Mouse (Mus musculus) CH12.LX (cell line): ENCODE data around the gene Tcte1. TPM values are rescaled to one million over a fixed set of nuclear protein-coding genes. Genes with fewer than 3 reads are reported as not detected.

Experiments
- DNase-seq: peaks from one replicate; pipeline ENCODE4 v3.0.0-alpha.2; 2013; ENCODE audit errors: extremely low read depth
- H3K27ac ChIP-seq: 2 replicates; pipeline ENCODE4 v1.5.1; 2012; ENCODE audit warnings: low read depth, mild to moderate bottlenecking, control low read depth, moderate library complexity; ENCODE audit not compliant: insufficient read depth
- H3K27me3 ChIP-seq: replicated peaks from 2 replicates; pipeline ENCODE3; 2012; ENCODE audit warnings: inconsistent platforms
- H3K36me3 ChIP-seq, 2 experiments: replicated peaks in 1 of 2; 2 replicates each; pipeline versions ENCODE3 to v1.6.1; 2012; ENCODE audit warnings: inconsistent platforms in 1 of 2, low read length in 1 of 2, mild to moderate bottlenecking in 1 of 2, mixed read lengths in 1 of 2, moderate library complexity in 1 of 2; ENCODE audit not compliant: control insufficient read depth in 1 of 2, insufficient read depth in 1 of 2
- H3K4me1 ChIP-seq, 2 experiments: 2 replicates each; pipeline ENCODE4 v1.6.1; 2012; ENCODE audit warnings: inconsistent platforms in 1 of 2, moderate library complexity in 1 of 2; ENCODE audit not compliant: insufficient read depth in 2 of 2, control insufficient read depth in 1 of 2
- H3K4me2 ChIP-seq: 2 replicates; pipeline ENCODE4 v1.6.1; 2012; ENCODE audit warnings: low read depth, mild to moderate bottlenecking, control low read depth; ENCODE audit not compliant: poor library complexity, insufficient read depth, severe bottlenecking
- H3K4me3 ChIP-seq, 3 experiments: fragments of 150-350 bp in 1 of 3; sonication (generic) in 1 of 3; replicated peaks in 1 of 3; 2 replicates each; pipeline versions ENCODE3 to v1.5.1; 2011 to 2012; ENCODE audit warnings: low read depth in 2 of 3, low read length in 2 of 3, mild to moderate bottlenecking in 2 of 3, moderate library complexity in 2 of 3, control low read depth in 1 of 3, improper control_type of control experiment in 1 of 3, inconsistent platforms in 1 of 3, mixed read lengths in 1 of 3; ENCODE audit not compliant: poor library complexity in 1 of 3
- H3K79me2 ChIP-seq: replicated peaks from 2 replicates; pipeline ENCODE4 v1.6.1; 2012; ENCODE audit warnings: mild to moderate bottlenecking, moderate library complexity; ENCODE audit not compliant: control insufficient read depth, poor library complexity, insufficient read depth, severe bottlenecking; ENCODE audit errors: extremely low read depth
- H3K9ac ChIP-seq: 2 replicates; pipeline ENCODE4 v1.6.1; 2012; ENCODE audit warnings: low read depth, mild to moderate bottlenecking, control low read depth, moderate library complexity; ENCODE audit not compliant: insufficient read depth
- H3K9me3 ChIP-seq: replicated peaks from 2 replicates; pipeline ENCODE3; 2012; ENCODE audit warnings: low read length, inconsistent platforms, mixed read lengths
- BHLHE40 ChIP-seq: IDR thresholded peaks from 2 replicates; pipeline ENCODE4 v1.6.1; 2011; ENCODE audit warnings: mild to moderate bottlenecking, low read depth, low read length, improper control_type of control experiment
- CHD1 ChIP-seq: IDR thresholded peaks from 2 replicates; pipeline ENCODE4 v1.6.1; 2012; ENCODE audit warnings: low read depth, low read length, improper control_type of control experiment, inconsistent platforms
- E2F4 ChIP-seq: IDR thresholded peaks from 2 replicates; pipeline ENCODE4 v1.6.1; 2011; ENCODE audit warnings: low read depth, low read length, improper control_type of control experiment; ENCODE audit not compliant: insufficient replicate concordance
- ELF1 ChIP-seq: IDR thresholded peaks from 2 replicates; pipeline ENCODE4 v1.6.1; 2014; ENCODE audit warnings: low read depth, mild to moderate bottlenecking, inconsistent platforms, low read length, improper control_type of control experiment
- EP300 ChIP-seq: IDR thresholded peaks from 2 replicates; pipeline ENCODE4 v1.6.1; 2011; ENCODE audit warnings: low read length, improper control_type of control experiment
- ETS1 ChIP-seq: conservative IDR thresholded peaks from 2 replicates; pipeline ENCODE4 v1.6.1; 2012; ENCODE audit warnings: low read depth, mild to moderate bottlenecking, inconsistent platforms, low read length, improper control_type of control experiment, moderate library complexity
- IRF4 ChIP-seq: IDR thresholded peaks from 2 replicates; pipeline ENCODE4 v1.6.1; 2014; ENCODE audit warnings: low read depth, mild to moderate bottlenecking, inconsistent platforms, low read length, improper control_type of control experiment
- JUN ChIP-seq: IDR thresholded peaks from 2 replicates; pipeline ENCODE4 v1.6.1; 2011; ENCODE audit warnings: low read depth, mild to moderate bottlenecking, low read length, improper control_type of control experiment, moderate library complexity; ENCODE audit not compliant: insufficient read depth
- JUND ChIP-seq: conservative IDR thresholded peaks from 2 replicates; pipeline ENCODE4 v1.6.1; 2011; ENCODE audit warnings: low read depth, low read length, improper control_type of control experiment
- KAT2A ChIP-seq: IDR thresholded peaks from 2 replicates; pipeline ENCODE4 v1.6.1; 2012; ENCODE audit warnings: low read length, improper control_type of control experiment, inconsistent platforms; ENCODE audit not compliant: insufficient replicate concordance
- MAFK ChIP-seq: IDR thresholded peaks from 2 replicates; pipeline ENCODE4 v1.6.1; 2011; ENCODE audit warnings: low read length, improper control_type of control experiment; ENCODE audit not compliant: insufficient replicate concordance
- MAX ChIP-seq: IDR thresholded peaks from 2 replicates; pipeline ENCODE4 v1.6.1; 2011; ENCODE audit warnings: low read length, improper control_type of control experiment
- MAZ ChIP-seq: IDR thresholded peaks from 2 replicates; pipeline ENCODE4 v1.6.1; 2012; ENCODE audit warnings: low read depth, mild to moderate bottlenecking, inconsistent platforms, low read length, improper control_type of control experiment, moderate library complexity
- MEF2A ChIP-seq: IDR thresholded peaks from 2 replicates; pipeline ENCODE4 v1.6.1; 2014; ENCODE audit warnings: low read depth, mild to moderate bottlenecking, inconsistent platforms, low read length, improper control_type of control experiment, borderline replicate concordance
- MXI1 ChIP-seq: IDR thresholded peaks from 2 replicates; pipeline ENCODE4 v1.6.1; 2011; ENCODE audit warnings: mild to moderate bottlenecking, low read depth, low read length, improper control_type of control experiment
- MYC ChIP-seq: IDR thresholded peaks from 2 replicates; pipeline ENCODE4 v1.6.1; 2011; ENCODE audit warnings: low read depth, mild to moderate bottlenecking, improper control_type of control experiment, low read length
- NELFE ChIP-seq: IDR thresholded peaks from 2 replicates; pipeline ENCODE4 v1.6.1; 2011; ENCODE audit warnings: low read depth, low read length, improper control_type of control experiment
- NRF1 ChIP-seq: IDR thresholded peaks from 2 replicates; pipeline ENCODE4 v1.6.1; 2014; ENCODE audit warnings: low read depth, mild to moderate bottlenecking, inconsistent platforms, low read length, improper control_type of control experiment, moderate library complexity
- POLR2A ChIP-seq: IDR thresholded peaks from 2 replicates; pipeline ENCODE4 v1.6.1; 2011; ENCODE audit warnings: low read depth, mild to moderate bottlenecking, improper control_type of control experiment, low read length
- POLR2AphosphoS2 ChIP-seq: IDR thresholded peaks from 2 replicates; pipeline ENCODE4 v1.6.1; 2011; ENCODE audit warnings: low read depth, low read length, improper control_type of control experiment
- RAD21 ChIP-seq: IDR thresholded peaks from 2 replicates; pipeline ENCODE4 v1.6.1; 2011; ENCODE audit warnings: low read depth, mild to moderate bottlenecking, low read length, improper control_type of control experiment, moderate library complexity
- SIN3A ChIP-seq: IDR thresholded peaks from 2 replicates; pipeline ENCODE4 v1.6.1; 2012; ENCODE audit warnings: low read length, improper control_type of control experiment, inconsistent platforms
- SMC3 ChIP-seq: IDR thresholded peaks from 2 replicates; pipeline ENCODE4 v1.6.1; 2011; ENCODE audit warnings: low read depth, low read length, improper control_type of control experiment
- TBP ChIP-seq: conservative IDR thresholded peaks from 2 replicates; pipeline ENCODE4 v1.6.1; 2011; ENCODE audit warnings: low read depth, low read length, improper control_type of control experiment
- TCF12 ChIP-seq: IDR thresholded peaks from 2 replicates; pipeline ENCODE4 v1.6.1; 2014; ENCODE audit warnings: low read depth, mild to moderate bottlenecking, inconsistent platforms, low read length, improper control_type of control experiment
- USF1 ChIP-seq: IDR thresholded peaks from 2 replicates; pipeline ENCODE4 v1.6.1; 2014; ENCODE audit warnings: low read depth, mild to moderate bottlenecking, inconsistent platforms, low read length, improper control_type of control experiment
- USF2 ChIP-seq: conservative IDR thresholded peaks from 2 replicates; pipeline ENCODE4 v1.6.1; 2011; ENCODE audit warnings: low read depth, low read length, improper control_type of control experiment
- ZKSCAN1 ChIP-seq: IDR thresholded peaks from 2 replicates; pipeline ENCODE4 v1.6.1; 2012; ENCODE audit warnings: low read depth, inconsistent platforms, low read length, improper control_type of control experiment, borderline replicate concordance
- ZMIZ1 ChIP-seq: IDR thresholded peaks from 2 replicates; pipeline ENCODE4 v1.6.1; 2012; ENCODE audit warnings: low read depth, mild to moderate bottlenecking, inconsistent platforms, low read length, improper control_type of control experiment
- ZNF384 ChIP-seq: IDR thresholded peaks from 2 replicates; pipeline ENCODE4 v1.6.1; 2012; ENCODE audit warnings: low read depth, low read length, improper control_type of control experiment, inconsistent platforms
- dilution Hi-C: fragments of 300-500 bp; cut with MboI; formaldehyde crosslinking; loops from 2 replicates; pipeline ENCODE4 v1.14.3; 2020; ENCODE audit warnings: low sequenced_read_pairs; ENCODE audit not compliant: extremely low pct_unique_long_range_greater_than_20kb, extremely low pct_ligation_motif_present
- in situ Hi-C: fragments of 300-500 bp; cut with MboI; formaldehyde crosslinking; loops from 3 replicates; pipeline ENCODE4 v1.14.3; 2019; ENCODE audit warnings: low sequenced_read_pairs, low pct_ligation_motif_present, low pct_unique_long_range_greater_than_20kb, mixed read lengths
- polyA plus RNA-seq: library from polyadenylated mRNA; unstranded; fragments of >175 nt; gene quantifications from 2 replicates; pipeline ENCODE4 v1.2.1, GENCODE M21; 2012; ENCODE audit warnings: low read depth; ENCODE audit not compliant: insufficient read length
- total RNA-seq, 2 experiments: library from RNA; depleted of rRNA; stranded (reverse); fragments of 300-350 nt in 1 of 2; fragments of >200 nt in 1 of 2; gene quantifications; 2 replicates each; pipeline ENCODE4 v1.2.3; 2012 to 2014

Gene Tcte1
- total and polyA plus RNA-seq, 3 experiments = not detected

DNA sequence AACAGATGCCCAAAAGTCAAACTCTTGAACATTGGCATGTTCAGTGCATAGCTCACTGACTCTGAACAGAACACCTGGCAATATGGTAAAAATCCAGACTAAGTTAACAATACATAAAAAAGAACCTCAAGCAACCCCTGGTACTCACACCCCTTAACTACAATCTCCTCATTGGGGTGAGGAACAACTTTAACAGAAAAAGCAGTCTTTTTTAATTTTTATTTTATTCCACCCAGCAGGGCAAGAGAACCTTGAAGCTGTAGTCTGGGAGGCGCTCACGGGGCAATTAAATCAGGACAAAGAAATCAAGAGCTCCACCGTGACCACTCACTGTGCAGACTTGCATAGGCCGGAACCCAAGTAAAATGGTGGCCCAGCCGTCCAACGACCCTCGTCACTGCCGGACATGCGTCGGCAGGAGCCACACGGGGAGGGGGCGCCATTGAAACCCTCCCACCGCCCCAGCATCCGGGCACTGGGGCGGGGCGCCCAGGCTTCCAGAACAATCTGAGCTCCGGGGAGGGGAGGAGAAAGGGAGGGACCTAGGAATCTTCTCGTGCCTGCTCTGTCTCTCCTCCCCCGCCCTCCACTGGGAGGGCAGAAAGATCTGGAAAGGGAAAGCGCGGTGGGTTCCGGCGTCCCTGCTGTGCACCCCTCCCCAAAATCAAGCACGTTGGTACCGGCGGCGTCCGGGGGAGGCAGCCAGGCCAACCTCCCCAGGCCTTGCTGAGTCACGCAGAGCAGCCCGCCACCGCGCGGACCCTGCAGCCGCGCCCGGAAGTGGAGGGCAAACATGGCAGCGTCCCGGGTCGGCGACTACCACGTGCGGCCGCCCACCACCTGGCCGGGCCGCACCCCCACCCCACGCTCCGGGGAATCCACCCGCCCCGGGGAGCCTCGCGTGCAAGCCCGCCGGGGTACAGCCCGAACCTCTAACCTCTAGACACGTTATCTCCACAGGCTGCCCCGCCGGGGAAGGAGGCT, 49.2 kb downstream of the Tcte1 start (continued):
- peak; percentile 33 for TF ChIP-seq MYC
- TF ChIP-seq NRF1 = peak; percentile 71
- no peak for TF ChIP-seq JUND
- TF ChIP-seq KAT2A = no peak
- peak; percentile 21; the same call in 1 of the 2 replicates for TF ChIP-seq POLR2AphosphoS2
- TF ChIP-seq EP300 = no peak
- 0 out of 2 replicates have a peak, but pooled peaks have one; percentile 51 for TF ChIP-seq MAZ
- no peak; the same call in 1 of the 2 replicates for TF ChIP-seq MEF2A
- no peak for TF ChIP-seq E2F4
- peak; percentile 50; the same call in 1 of the 2 replicates for TF ChIP-seq CHD1
- TF ChIP-seq JUN = no peak
- TF ChIP-seq IRF4 = peak; percentile 12; the same call in 1 of the 2 replicates
- TF ChIP-seq ETS1 = no peak; the same call in 1 of the 2 replicates

GRCm38 (mm10) chr17:45573087-45573779, 50.0 kb downstream of the Tcte1 start, which contains the start of gene Hsp90ab1:
Gene Hsp90ab1, minus strand, starts transcription at chr17:45573271.
- H3K36me3 ChIP-seq = peaks cover 34 to 41% of the 10 kb centered on the region in 2 experiments
- peaks cover 46% of the 10 kb centered on the region for H3K79me2 ChIP-seq
- peak within 1 kb of the TSS; percentile 99 for H3K9ac ChIP-seq
- peak within 1 kb of the TSS; percentile 83 to 93 (median 84) for H3K4me3 ChIP-seq
- H3K4me2 ChIP-seq = peak within 1 kb of the TSS; percentile 90
- H3K27me3 ChIP-seq = no peaks in the 10 kb centered on the region
- H3K27ac ChIP-seq = peak within 1 kb of the TSS; percentile 90
- in situ Hi-C loops (no loop called here), dilution Hi-C loops (no loop called here)
- H3K9me3 ChIP-seq = no peaks in the 10 kb centered on the region
- peaks cover 21 to 47% of the 10 kb centered on the region in 2 experiments for H3K4me1 ChIP-seq
- peak; percentile 96 for DNase-seq
- peak; percentile 53 for TF ChIP-seq NRF1
- no peak for TF ChIP-seq RAD21
- no peak for TF ChIP-seq SMC3
- TF ChIP-seq IRF4 = peak; percentile 64; the same call in 1 of the 2 replicates
- TF ChIP-seq MXI1 = no peak; the same call in 1 of the 2 replicates
- TF ChIP-seq NELFE = peak; percentile 100
- no peak for TF ChIP-seq JUND
- peak; percentile 88 for TF ChIP-seq CHD1
- peak; percentile 61; the same call in 1 of the 2 replicates for TF ChIP-seq ZNF384
- TF ChIP-seq USF1 = no peak
- TF ChIP-seq MAX = no peak
- TF ChIP-seq TCF12 = peak; percentile 98
- TF ChIP-seq BHLHE40 = peak; percentile 56; the same call in 1 of the 2 replicates
- peak; percentile 2; the same call in 1 of the 2 replicates for TF ChIP-seq EP300
- peak; percentile 99 for TF ChIP-seq ZMIZ1
- TF ChIP-seq ETS1 = peak; percentile 54
- TF ChIP-seq MAZ = peak; percentile 95
- TF ChIP-seq MAFK = 0 out of 2 replicates have a peak, but pooled peaks have one; percentile 19
- no peak for TF ChIP-seq E2F4
- TF ChIP-seq POLR2AphosphoS2 = peak; percentile 97
- no peak; the same call in 1 of the 2 replicates for TF ChIP-seq ZKSCAN1
- peak; percentile 99 for TF ChIP-seq POLR2A
- no peak for TF ChIP-seq USF2
- TF ChIP-seq MEF2A = 0 out of 2 replicates have a peak, but pooled peaks have one; percentile 26
- peak; percentile 20 for TF ChIP-seq SIN3A
- no peak for TF ChIP-seq MYC
- peak; percentile 97 for TF ChIP-seq TBP
- TF ChIP-seq ELF1 = peak; percentile 52; the same call in 1 of the 2 replicates
